9 mouse cellular contexts compared by ENCODE assay signal in genomic region chr3:116577286-116577685, GRCm38 (mm10). TPM values are rescaled to one million over a fixed set of nuclear protein-coding genes. Genes with fewer than 3 reads are reported as not detected.
A peak's percentile ranks its signal among the peaks of the same experiment; 100 is the strongest.
DNase-seq lines count a peak whose midpoint lies in the region; ATAC-seq and TF ChIP-seq lines count a peak whose summit lies in the region.
"Had no signal": no experiment of that assay in that cellular context is flagged by ENCODE, and none has a peak within 500 bp of the region (broad histone marks: within the 10 kb centered on the region; RNA-seq: fewer than 3 reads in every experiment).

No protein-coding gene starts in this region.

- peak in 1 of 2 experiments; percentile 61; a peak in 2 of 4 replicates for TF ChIP-seq CTCF in CH12.LX (conservative IDR thresholded peaks at IDR 0.05 in 1 of 2, IDR thresholded peaks at IDR 0.05 in 1 of 2; ENCODE audit: low read depth in 2 of 2, low read length in 2 of 2)

- no peak for TF ChIP-seq POLR2A in CH12.LX (IDR thresholded peaks at IDR 0.05; ENCODE audit: low read depth, low read length)

- H3K4me2 ChIP-seq in CH12.LX (ENCODE audit: insufficient read depth, low read depth, poor library complexity, severe bottlenecking): no peak overlapping the region

- H3K4me3 ChIP-seq in CH12.LX (replicated peaks in 1 of 3; ENCODE audit: low read depth in 2 of 3, low read length in 2 of 3, poor library complexity in 1 of 3): no peak overlapping the region

- H3K9ac ChIP-seq in CH12.LX (ENCODE audit: insufficient read depth, low read depth): no peak overlapping the region

- H3K27me3 ChIP-seq in CH12.LX (replicated peaks): no peaks in the 10 kb centered on the region

- dilution Hi-C loops in CH12.LX (cut with MboI; ENCODE audit: extremely low pct_ligation_motif_present, extremely low pct_unique_long_range_greater_than_20kb, low sequenced_read_pairs): no loop called here

- no peak overlapping the region for H3K27ac ChIP-seq in CH12.LX (ENCODE audit: insufficient read depth, low read depth)

- in situ Hi-C loops in CH12.LX (cut with MboI; ENCODE audit: low pct_ligation_motif_present, low pct_unique_long_range_greater_than_20kb, low sequenced_read_pairs): loop anchor here (25.0 kb wide), 1 partner anchor 240 kb away; no protein-coding TSS in a partner anchor

- no peak for TF ChIP-seq EP300 in CH12.LX (IDR thresholded peaks at IDR 0.05; ENCODE audit: low read length)

- H3K79me2 ChIP-seq in CH12.LX (replicated peaks; ENCODE audit: control insufficient read depth, extremely low read depth, insufficient read depth, poor library complexity, severe bottlenecking): no peaks in the 10 kb centered on the region

- H3K36me3 ChIP-seq in CH12.LX (replicated peaks in 1 of 2; ENCODE audit: control insufficient read depth in 1 of 2, insufficient read depth in 1 of 2, low read length in 1 of 2): peaks cover 13 to 24% of the 10 kb centered on the region in 2 experiments

- H3K9me3 ChIP-seq in CH12.LX (replicated peaks; ENCODE audit: low read length): no peaks in the 10 kb centered on the region

- H3K4me1 ChIP-seq in CH12.LX (ENCODE audit: control insufficient read depth in 1 of 2, insufficient read depth in 2 of 2): no peaks in the 10 kb centered on the region

- peak; percentile 29 for DNase-seq in CD4-positive, CD25-positive, alpha-beta regulatory T cell, adult 2 months (ENCODE audit: low read depth, low spot score)
- peak; percentile 16 for DNase-seq in kidney, postnatal 14 days
- DNase-seq in kidney, adult 11 months: no peak
- DNase-seq in CH12.LX (ENCODE audit: extremely low read depth): no peak
- peak; percentile 16 for DNase-seq in brain, adult 2 months (ENCODE audit: low read depth, low spot score)
- DNase-seq in heart, adult 8-10 months (ENCODE audit: low spot score): no peak
- DNase-seq: lung, postnatal 36 days had no signal

- no peak for ATAC-seq in CD4-positive, CD25-positive, alpha-beta regulatory T cell, adult 4 months
- no peak for ATAC-seq in granulocyte monocyte progenitor cell, adult 5-6 weeks (replicated peaks; ENCODE audit: poor library complexity, severe bottlenecking)

- TF ChIP-seq RAD21 in CH12.LX (IDR thresholded peaks at IDR 0.05; ENCODE audit: low read depth, low read length): peak; percentile 66

TF ChIP-seq in CH12.LX, 34 proteins besides CTCF, POLR2A, EP300 and RAD21:
- TF ChIP-seq IRF4 (IDR thresholded peaks at IDR 0.05; ENCODE audit: low read depth, low read length) (no peak), MYC (IDR thresholded peaks at IDR 0.05; ENCODE audit: low read depth, low read length) (no peak), SMC3 (IDR thresholded peaks at IDR 0.05; ENCODE audit: low read depth, low read length) (peak; percentile 53)

RNA-seq across cellular contexts. Expression of gene Lrrc39, which starts 14.5 kb away (rescaled TPM):
- under 1 TPM; 0.94 to 0.98 TPM for polyA plus RNA-seq in CD4-positive, CD25-positive, alpha-beta regulatory T cell, adult 4 months (2017; shearing (Covaris generic))
- 0.38 and 0.42 TPM in 2 replicates for total RNA-seq in CH12.LX (2012; rRNA removed)
- total RNA-seq in CH12.LX (2014; rRNA removed): not detected in 2 replicates
- polyA plus RNA-seq in CH12.LX (2012; ENCODE audit: insufficient read length, low read depth): 0.69 and 0.74 TPM in 2 replicates
- 0.39 and 1.2 TPM in 2 replicates for total RNA-seq in granulocyte monocyte progenitor cell, adult 5-6 weeks (2014; fragmentation: Nextera tagmentation)
- 0.65 and 1.5 TPM in 2 replicates for total RNA-seq in granulocyte monocyte progenitor cell, adult 5-6 weeks (2017)
- 10 to 100 TPM; 72.9 to 87.5 (median 77.9) TPM for total RNA-seq in heart, adult 8-10 months (2022)

RNA-seq across cellular contexts. Expression of gene Sass6, which starts 17.5 kb away (rescaled TPM):
- 10 to 100 TPM; 11.5 to 15.3 TPM for polyA plus RNA-seq in CD4-positive, CD25-positive, alpha-beta regulatory T cell, adult 4 months (2017; shearing (Covaris generic))
- 10.0 and 12.5 TPM in 2 replicates for total RNA-seq in CH12.LX (2012; rRNA removed)
- total RNA-seq in CH12.LX (2014; rRNA removed): 12.4 and 14.2 TPM in 2 replicates
- 23.1 and 24.6 TPM in 2 replicates for polyA plus RNA-seq in CH12.LX (2012; ENCODE audit: insufficient read length, low read depth)
- total RNA-seq in granulocyte monocyte progenitor cell, adult 5-6 weeks (2014; fragmentation: Nextera tagmentation): 31.2 and 35.0 TPM in 2 replicates
- 50.1 and 72.7 TPM in 2 replicates for total RNA-seq in granulocyte monocyte progenitor cell, adult 5-6 weeks (2017)
- 1 to 10 TPM; 1.7 to 2.3 (median 1.9) TPM for total RNA-seq in heart, adult 8-10 months (2022)

RNA-seq across cellular contexts. Expression of gene Trmt13, which starts 37.1 kb away (rescaled TPM):
- polyA plus RNA-seq in CD4-positive, CD25-positive, alpha-beta regulatory T cell, adult 4 months (2017; shearing (Covaris generic)): 10 to 100 TPM; 38.2 to 39.0 TPM
- 11.1 and 13.9 TPM in 2 replicates for total RNA-seq in CH12.LX (2012; rRNA removed)
- total RNA-seq in CH12.LX (2014; rRNA removed): 9.9 and 15.5 TPM in 2 replicates
- polyA plus RNA-seq in CH12.LX (2012; ENCODE audit: insufficient read length, low read depth): 18.3 and 20.9 TPM in 2 replicates
- 33.7 and 47.5 TPM in 2 replicates for total RNA-seq in granulocyte monocyte progenitor cell, adult 5-6 weeks (2014; fragmentation: Nextera tagmentation)
- total RNA-seq in granulocyte monocyte progenitor cell, adult 5-6 weeks (2017): 35.8 and 43.3 TPM in 2 replicates
- total RNA-seq in heart, adult 8-10 months (2022): 1 to 10 TPM; 4.6 to 5.9 (median 5.1) TPM

Comparison
In these comparisons a context has a peak if more than half of its experiments do, and no peak if none do; other contexts are left out.
1. DNase-seq: peak in CD4-positive, CD25-positive, alpha-beta regulatory T cell, adult 2 months (single experiment), kidney, postnatal 14 days (single experiment) and brain, adult 2 months (single experiment); none in kidney, adult 11 months (single experiment), CH12.LX (single experiment) and heart, adult 8-10 months (single experiment).
2. RNA of gene Lrrc39, which starts 14.5 kb away (total RNA-seq): 72.9 to 87.5 TPM in heart, adult 8-10 months; 0.39 to 1.5 TPM in granulocyte monocyte progenitor cell, adult 5-6 weeks and 0.38 to 0.42 TPM in CH12.LX; every median in the first group is over 10 times any median in the second.